Mouse (Mus musculus): ENCODE measurements at regions not wholly inside any gene's neighbourhood (a gene's known extent, or its start where the extent isn't known, plus 50 kb on each side); places are given as distances from the start of the nearest gene placed in this dataset.

- H3K36me3 ChIP-seq (ENCODE audit: control insufficient read depth, insufficient read depth, low read length): no peaks in the 10 kb centered on the region
- H3K9me3 ChIP-seq (ENCODE audit: control insufficient read depth, low read length): no peaks in the 10 kb centered on the region
- no peaks in the 10 kb centered on the region for H3K4me1 ChIP-seq (ENCODE audit: control insufficient read depth, insufficient read depth, low read length)
- DNase-seq (ENCODE audit: low spot score) (no peak), ATAC-seq (ENCODE audit: insufficient read depth, low FRiP score, low TSS enrichment) (no peak)
- H3K27ac ChIP-seq (ENCODE audit: low read depth, low read length): no peak overlapping the region
- H3K27me3 ChIP-seq (ENCODE audit: control insufficient read depth, insufficient read depth, low read length): no peaks in the 10 kb centered on the region
- no peak overlapping the region for H3K4me2 ChIP-seq (ENCODE audit: low read depth)
- no peak overlapping the region for H3K9ac ChIP-seq (ENCODE audit: low read length)
- WGBS: 75% methylated on average over 8 of the region's 8 CpGs
- H3K4me3 ChIP-seq (ENCODE audit: low read depth, low read length): no peak overlapping the region
These were observed 1298.4 kb upstream of the A1bg start for GRCm38 (mm10) chr15:62221024-62221819.

GRCm38 (mm10) chr15:62220620-62221019, 1297.8 kb upstream of the A1bg start:
- 92% methylated on average over 3 of the region's 3 CpGs for WGBS
- no peak overlapping the region for H3K9ac ChIP-seq (ENCODE audit: low read length)
- no peak overlapping the region for H3K4me3 ChIP-seq (ENCODE audit: low read depth, low read length)
- no peaks in the 10 kb centered on the region for H3K9me3 ChIP-seq (ENCODE audit: control insufficient read depth, low read length)
- no peaks in the 10 kb centered on the region for H3K36me3 ChIP-seq (ENCODE audit: control insufficient read depth, insufficient read depth, low read length)
- no peaks in the 10 kb centered on the region for H3K4me1 ChIP-seq (ENCODE audit: control insufficient read depth, insufficient read depth, low read length)
- H3K27ac ChIP-seq (ENCODE audit: low read depth, low read length): no peak overlapping the region
- ATAC-seq (ENCODE audit: insufficient read depth, low FRiP score, low TSS enrichment) (no peak), DNase-seq (ENCODE audit: low spot score) (no peak)
- H3K27me3 ChIP-seq (ENCODE audit: control insufficient read depth, insufficient read depth, low read length): no peaks in the 10 kb centered on the region
- H3K4me2 ChIP-seq (ENCODE audit: low read depth): no peak overlapping the region

DNA sequence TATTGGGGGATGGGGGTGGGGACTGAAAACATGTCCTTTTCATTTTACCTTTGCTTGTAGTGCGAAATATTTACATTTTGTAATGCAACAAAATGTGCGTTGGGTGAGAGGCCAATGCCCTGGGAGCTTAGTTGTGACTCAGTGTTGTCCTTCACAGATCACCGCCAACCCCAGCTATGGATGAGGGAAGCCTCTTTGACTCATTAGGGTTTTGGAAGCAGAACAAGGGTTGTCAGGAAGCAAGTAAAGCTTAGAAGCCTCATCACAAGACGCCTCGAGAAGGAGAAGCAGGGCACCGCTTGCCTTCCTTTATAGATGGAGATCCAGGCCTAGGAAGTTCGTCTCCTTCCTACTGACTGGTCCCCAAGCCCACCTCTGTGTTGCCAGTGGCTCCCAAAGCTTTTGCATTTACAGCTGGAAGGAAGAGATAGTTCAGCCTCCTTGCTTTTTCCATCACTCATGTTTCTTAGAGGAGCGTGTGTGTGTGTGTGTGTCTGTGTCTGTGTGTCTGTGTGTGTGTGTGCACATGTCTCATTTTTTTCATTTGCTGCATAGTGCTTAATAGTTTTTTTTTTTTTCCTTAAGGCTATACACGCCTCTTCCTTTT, 1297.2 kb upstream of the A1bg start:
- WGBS: 95% methylated on average over 9 of the region's 9 CpGs
- no peak for DNase-seq (ENCODE audit: low spot score)
- Histone ChIP-seq H3K9me3 (ENCODE audit: control insufficient read depth, low read length) (no peaks in the 10 kb centered on the region), H3K27ac (ENCODE audit: low read depth, low read length) (no peak overlapping the region), H3K4me3 (ENCODE audit: low read depth, low read length) (no peak overlapping the region), H3K36me3 (ENCODE audit: control insufficient read depth, insufficient read depth, low read length) (no peaks in the 10 kb centered on the region), H3K4me2 (ENCODE audit: low read depth) (no peak overlapping the region), H3K4me1 (ENCODE audit: control insufficient read depth, insufficient read depth, low read length) (no peaks in the 10 kb centered on the region), H3K27me3 (ENCODE audit: control insufficient read depth, insufficient read depth, low read length) (no peaks in the 10 kb centered on the region), H3K9ac (ENCODE audit: low read length) (no peak overlapping the region)
- ATAC-seq (ENCODE audit: insufficient read depth, low FRiP score, low TSS enrichment): no peak

DNA sequence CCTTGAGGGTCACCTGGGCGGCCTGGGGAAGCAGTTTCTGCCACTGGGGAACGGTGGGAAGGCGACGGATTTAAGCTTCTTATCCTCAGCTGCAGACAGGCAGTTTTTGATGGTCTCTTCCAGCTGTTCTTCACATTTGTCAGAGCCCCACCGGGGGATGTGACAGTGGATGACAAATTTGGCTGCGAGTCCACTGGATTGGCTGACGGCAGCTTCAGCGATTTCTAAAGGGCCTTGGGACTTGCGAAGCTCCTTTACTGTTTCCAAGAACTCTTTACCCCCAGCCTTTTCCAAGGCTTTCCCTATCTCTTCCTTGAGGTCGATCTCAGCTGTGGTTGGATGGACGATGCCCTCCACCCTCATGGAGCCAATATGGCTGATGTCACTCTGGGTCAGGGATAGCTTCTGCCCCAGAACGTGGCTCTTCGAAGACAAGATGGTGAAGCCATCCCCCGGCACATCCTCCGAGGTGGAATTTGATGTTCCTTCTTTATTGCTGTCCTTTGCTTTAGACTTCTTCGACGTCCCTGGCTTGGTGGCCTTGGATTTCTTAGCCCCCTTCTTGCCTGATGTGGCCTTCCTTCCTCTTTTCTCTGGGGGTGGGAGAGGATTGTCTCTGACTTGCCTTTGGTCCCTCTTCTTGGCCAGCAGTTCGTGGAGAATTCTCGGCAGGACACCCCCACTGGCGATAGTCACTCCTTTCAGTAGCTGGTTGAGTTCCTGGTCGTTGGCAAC, 1295.7 kb upstream of the A1bg start:
- Histone ChIP-seq H3K4me3 (ENCODE audit: low read depth, low read length) (no peak overlapping the region), H3K4me1 (ENCODE audit: control insufficient read depth, insufficient read depth, low read length) (no peaks in the 10 kb centered on the region), H3K9ac (ENCODE audit: low read length) (no peak overlapping the region), H3K27me3 (ENCODE audit: control insufficient read depth, insufficient read depth, low read length) (no peaks in the 10 kb centered on the region), H3K27ac (ENCODE audit: low read depth, low read length) (no peak overlapping the region), H3K36me3 (ENCODE audit: control insufficient read depth, insufficient read depth, low read length) (no peaks in the 10 kb centered on the region), H3K9me3 (ENCODE audit: control insufficient read depth, low read length) (no peaks in the 10 kb centered on the region), H3K4me2 (ENCODE audit: low read depth) (no peak overlapping the region)
- ATAC-seq (ENCODE audit: insufficient read depth, low FRiP score, low TSS enrichment): no peak
- DNase-seq (ENCODE audit: low spot score): peak; percentile 12
- 87% methylated on average over 21 of the region's 21 CpGs for WGBS

DNA sequence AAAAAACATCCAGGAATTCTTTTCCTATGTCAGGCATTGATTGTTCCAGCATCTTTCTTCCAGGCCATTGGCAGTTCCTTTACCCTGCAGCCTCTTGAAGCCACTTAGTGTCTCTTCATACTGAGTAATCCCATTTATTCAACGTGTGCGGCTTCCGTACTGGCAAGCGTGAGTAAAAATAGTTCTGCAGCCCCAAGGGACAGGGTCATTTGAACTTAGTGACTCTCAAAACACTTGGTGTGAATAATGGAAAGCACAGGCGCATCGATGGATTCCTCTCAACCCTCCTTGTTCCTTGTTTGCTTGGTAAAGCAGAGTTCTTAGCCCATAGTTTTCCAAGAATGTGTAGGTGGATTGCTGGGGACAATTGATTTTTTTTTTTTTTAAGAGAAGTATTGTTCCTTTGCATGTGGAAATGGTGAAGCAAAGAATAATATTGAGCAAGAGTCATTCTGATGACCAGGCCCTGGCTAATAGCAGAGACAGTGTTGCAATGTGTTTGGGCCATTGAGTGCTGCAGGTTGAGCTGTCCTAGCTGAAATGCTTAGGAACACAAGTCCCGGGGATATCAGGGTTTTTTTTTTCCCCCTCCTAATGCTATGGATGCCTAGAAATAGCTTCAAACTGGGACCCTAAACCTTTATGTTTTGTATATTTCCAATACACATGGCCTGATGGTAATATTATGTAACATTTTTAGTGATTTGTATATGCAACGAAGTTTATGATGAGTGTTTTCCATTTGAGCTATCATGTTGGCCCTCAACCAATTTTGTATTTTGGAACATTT, 1294.1 kb upstream of the A1bg start:
- Histone ChIP-seq H3K27ac (ENCODE audit: low read depth, low read length) (no peak overlapping the region), H3K27me3 (ENCODE audit: control insufficient read depth, insufficient read depth, low read length) (no peaks in the 10 kb centered on the region), H3K9ac (ENCODE audit: low read length) (no peak overlapping the region), H3K36me3 (ENCODE audit: control insufficient read depth, insufficient read depth, low read length) (no peaks in the 10 kb centered on the region), H3K4me3 (ENCODE audit: low read depth, low read length) (no peak overlapping the region), H3K4me1 (ENCODE audit: control insufficient read depth, insufficient read depth, low read length) (no peaks in the 10 kb centered on the region), H3K4me2 (ENCODE audit: low read depth) (no peak overlapping the region), H3K9me3 (ENCODE audit: control insufficient read depth, low read length) (no peaks in the 10 kb centered on the region)
- no peak for DNase-seq (ENCODE audit: low spot score)
- 43% methylated on average over 8 of the region's 8 CpGs for WGBS
- ATAC-seq (ENCODE audit: insufficient read depth, low FRiP score, low TSS enrichment): no peak

DNA sequence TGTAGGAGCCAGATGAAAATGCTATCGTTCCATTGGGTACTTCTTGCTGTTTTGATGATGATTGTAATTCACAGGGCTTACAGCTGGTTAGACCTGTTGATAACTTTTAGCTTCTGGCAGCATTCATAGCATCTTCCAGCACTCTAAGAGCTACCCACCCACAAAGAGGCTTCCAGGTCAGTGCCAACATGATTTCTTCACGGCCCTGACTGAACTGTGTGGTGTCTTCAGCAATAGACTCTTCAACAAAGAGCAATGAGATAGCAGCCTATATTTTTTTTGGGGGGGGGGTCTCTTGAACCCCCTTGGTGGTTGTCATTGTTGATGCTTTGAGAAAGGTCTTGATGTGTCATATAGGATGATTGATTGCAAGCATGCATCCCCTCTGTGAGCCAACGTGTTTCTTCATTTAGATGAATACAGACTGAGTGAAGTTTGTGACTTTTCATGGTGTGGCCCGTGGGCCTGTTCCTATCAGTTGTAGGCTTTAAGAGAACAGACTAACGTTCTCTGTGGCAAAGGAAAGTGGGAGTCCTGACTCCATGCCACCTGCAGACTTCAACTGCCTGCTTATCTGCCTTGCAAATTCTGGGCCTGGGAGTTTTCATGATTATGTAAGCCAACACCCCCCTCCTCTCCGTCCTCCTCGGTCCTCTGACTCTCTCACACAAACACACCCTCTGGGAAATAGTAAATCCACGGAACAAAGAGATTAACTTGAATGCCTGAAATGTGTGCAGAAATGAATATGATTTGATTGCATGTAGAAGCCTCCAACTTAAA, 1293.0 kb upstream of the A1bg start:
- H3K9ac ChIP-seq (ENCODE audit: low read length): no peak overlapping the region
- H3K9me3 ChIP-seq (ENCODE audit: control insufficient read depth, low read length): no peaks in the 10 kb centered on the region
- ATAC-seq (ENCODE audit: insufficient read depth, low FRiP score, low TSS enrichment) (no peak), DNase-seq (ENCODE audit: low spot score) (no peak)
- no peaks in the 10 kb centered on the region for H3K36me3 ChIP-seq (ENCODE audit: control insufficient read depth, insufficient read depth, low read length)
- no peak overlapping the region for H3K27ac ChIP-seq (ENCODE audit: low read depth, low read length)
- 63% methylated on average over 8 of the region's 8 CpGs for WGBS
- no peak overlapping the region for H3K4me3 ChIP-seq (ENCODE audit: low read depth, low read length)
- no peaks in the 10 kb centered on the region for H3K4me1 ChIP-seq (ENCODE audit: control insufficient read depth, insufficient read depth, low read length)
- H3K27me3 ChIP-seq (ENCODE audit: control insufficient read depth, insufficient read depth, low read length): no peaks in the 10 kb centered on the region
- H3K4me2 ChIP-seq (ENCODE audit: low read depth): no peak overlapping the region

DNA sequence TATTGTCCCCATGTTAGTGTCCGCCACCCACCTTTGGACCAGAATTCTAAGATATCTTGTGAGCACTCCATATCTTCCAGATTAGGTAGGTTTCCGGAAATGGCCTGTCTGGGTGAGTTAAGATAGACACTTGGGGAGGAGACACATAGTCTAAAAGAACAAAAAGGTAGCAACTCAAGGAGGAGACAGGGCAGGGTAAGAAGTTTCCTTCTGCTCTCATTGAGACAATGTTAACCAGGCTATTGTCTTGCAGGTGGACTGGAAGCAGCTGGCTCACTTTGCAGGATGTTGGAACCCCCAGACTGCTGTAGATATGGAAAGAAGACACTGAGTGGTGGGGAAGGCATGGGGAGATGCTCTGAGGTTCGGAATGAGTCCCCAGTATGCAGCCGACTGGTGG, 1291.5 kb upstream of the A1bg start:
- Histone ChIP-seq H3K36me3 (ENCODE audit: control insufficient read depth, insufficient read depth, low read length) (no peaks in the 10 kb centered on the region), H3K4me1 (ENCODE audit: control insufficient read depth, insufficient read depth, low read length) (no peaks in the 10 kb centered on the region), H3K9ac (ENCODE audit: low read length) (no peak overlapping the region), H3K9me3 (ENCODE audit: control insufficient read depth, low read length) (no peaks in the 10 kb centered on the region), H3K27ac (ENCODE audit: low read depth, low read length) (no peak overlapping the region), H3K4me3 (ENCODE audit: low read depth, low read length) (no peak overlapping the region), H3K4me2 (ENCODE audit: low read depth) (no peak overlapping the region), H3K27me3 (ENCODE audit: control insufficient read depth, insufficient read depth, low read length) (no peaks in the 10 kb centered on the region)
- ATAC-seq (ENCODE audit: insufficient read depth, low FRiP score, low TSS enrichment) (no peak), DNase-seq (ENCODE audit: low spot score) (no peak)
- 93% methylated on average over 4 of the region's 4 CpGs for WGBS

- H3K9me3 ChIP-seq (ENCODE audit: control insufficient read depth, low read length): no peaks in the 10 kb centered on the region
These were observed 1289.6 kb upstream of the A1bg start for GRCm38 (mm10) chr15:62212283-62212910.

More at GRCm38 (mm10) chr15:62212283-62212910, 1289.6 kb upstream of the A1bg start:
- DNase-seq (ENCODE audit: low spot score): no peak
- Histone ChIP-seq H3K9ac (ENCODE audit: low read length) (no peak overlapping the region), H3K27me3 (ENCODE audit: control insufficient read depth, insufficient read depth, low read length) (no peaks in the 10 kb centered on the region), H3K4me1 (ENCODE audit: control insufficient read depth, insufficient read depth, low read length) (no peaks in the 10 kb centered on the region), H3K27ac (ENCODE audit: low read depth, low read length) (no peak overlapping the region), H3K4me2 (ENCODE audit: low read depth) (no peak overlapping the region), H3K36me3 (ENCODE audit: control insufficient read depth, insufficient read depth, low read length) (no peaks in the 10 kb centered on the region), H3K4me3 (ENCODE audit: low read depth, low read length) (no peak overlapping the region)
- ATAC-seq (ENCODE audit: insufficient read depth, low FRiP score, low TSS enrichment): no peak
- 95% methylated on average over 5 of the region's 5 CpGs for WGBS
